Comparison of ENCODE assay signal across 15 mouse cellular contexts in the genomic region with DNA sequence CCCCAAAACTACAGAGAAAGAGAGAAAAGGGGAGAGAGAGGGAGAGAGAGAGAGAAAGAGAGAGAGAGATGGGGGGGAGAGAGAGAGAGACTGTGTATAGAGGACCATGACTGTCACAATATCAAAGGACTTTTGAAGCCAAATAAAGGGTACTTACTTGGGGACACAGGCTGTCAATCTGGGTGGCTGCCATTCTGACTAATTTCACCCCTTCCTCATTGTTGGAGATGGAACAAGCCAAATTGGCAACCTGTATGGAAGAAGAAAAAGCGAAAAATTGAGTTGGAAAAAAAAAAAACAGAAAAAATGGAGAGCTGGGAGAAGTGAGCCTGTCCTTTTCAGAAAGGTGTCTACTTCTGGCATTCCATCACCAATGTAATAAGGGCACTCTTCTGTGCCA.
"Had no signal": no experiment of that assay in that cellular context is flagged by ENCODE, and none has a peak within 500 bp of the region (broad histone marks: within the 10 kb centered on the region; RNA-seq: fewer than 3 reads in every experiment).

No protein-coding gene starts in this region.

- H3K4me3 ChIP-seq: neural tube, embryonic 13.5 days; neural tube, embryonic 15.5 days; stomach, embryonic 15.5 days had no signal

- H3K27ac ChIP-seq: neural tube, embryonic 13.5 days; neural tube, embryonic 15.5 days; stomach, embryonic 15.5 days; stomach, postnatal 0 days had no signal

- DNase-seq: right cerebral cortex, adult 18-20 months; right cerebral cortex, postnatal 14 days; right cerebral cortex, postnatal 25 days; right cerebral cortex, postnatal 4 days; spleen, adult 18-20 months; thymus, adult 18-20 months; thymus, adult 2 months; thymus, postnatal 14 days; thymus, postnatal 25 days; thymus, postnatal 36 days; thymus, postnatal 4 days had no signal
